Mouse (Mus musculus): ENCODE results near the gene Gm37240. TPM values are rescaled to one million over a fixed set of nuclear protein-coding genes. Genes with fewer than 3 reads are reported as not detected.
A peak's percentile ranks its signal among the peaks of the same experiment; 100 is the strongest.

The Gm37240 gene
- polyA plus RNA-seq, 1 experiment from 2014 or later, result 10.8 TPM

DNA sequence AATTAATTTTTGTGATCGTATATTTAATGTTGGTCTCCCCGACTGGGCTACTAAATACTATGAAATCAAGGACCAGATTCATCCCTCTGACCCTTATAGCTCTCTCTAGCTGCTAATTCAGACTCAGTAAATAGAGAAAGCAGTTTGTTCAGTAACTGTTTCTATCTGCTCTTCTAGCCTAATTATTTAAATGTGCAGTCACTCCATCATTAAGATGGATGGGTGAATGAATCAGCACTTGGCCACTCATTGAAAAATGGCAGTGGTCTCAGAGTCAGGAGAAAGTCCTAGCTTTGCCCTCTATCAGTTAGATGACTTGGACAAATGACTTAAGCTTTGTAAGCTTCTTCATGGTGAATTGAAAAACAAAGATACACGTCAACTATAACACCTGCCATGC lies 387.2 kb downstream of the Gm37240 start:
- TF ChIP-seq CTCF (IDR thresholded peaks at IDR 0.05), result no peak
- H3K27me3 ChIP-seq, result peaks cover 53% of the 10 kb centered on the region
- ATAC-seq (no peak), DNase-seq (ENCODE audit: low read depth, low spot score) (no peak)
- in situ Hi-C loops (cut with MboI; ENCODE audit: low pct_unique_long_range_greater_than_20kb), result no loop called here
- POLR2A ChIA-PET, result no interaction called here
- CTCF ChIA-PET, result interaction anchor here (1.2 to 1.5 kb wide), 2 partner anchors 9 to 197 kb away, joined by 3 to 4 read pairs; no protein-coding TSS in a partner anchor

GRCm38 (mm10) chr3:85496146-85496545 lies 391.2 kb downstream of the Gm37240 start:
- H3K27me3 ChIP-seq, result peaks cover 42% of the 10 kb centered on the region
- TF ChIP-seq CTCF (IDR thresholded peaks at IDR 0.05), result no peak
- ATAC-seq, result no peak
- in situ Hi-C loops (cut with MboI; ENCODE audit: low pct_unique_long_range_greater_than_20kb), result no loop called here
- CTCF ChIA-PET, result interaction anchor here (1.2 to 1.3 kb wide), 2 partner anchors 8 to 12 kb away, joined by 3 read pairs; no protein-coding TSS in a partner anchor
- no peak for DNase-seq (ENCODE audit: low read depth, low spot score)
- POLR2A ChIA-PET, result no interaction called here

DNA sequence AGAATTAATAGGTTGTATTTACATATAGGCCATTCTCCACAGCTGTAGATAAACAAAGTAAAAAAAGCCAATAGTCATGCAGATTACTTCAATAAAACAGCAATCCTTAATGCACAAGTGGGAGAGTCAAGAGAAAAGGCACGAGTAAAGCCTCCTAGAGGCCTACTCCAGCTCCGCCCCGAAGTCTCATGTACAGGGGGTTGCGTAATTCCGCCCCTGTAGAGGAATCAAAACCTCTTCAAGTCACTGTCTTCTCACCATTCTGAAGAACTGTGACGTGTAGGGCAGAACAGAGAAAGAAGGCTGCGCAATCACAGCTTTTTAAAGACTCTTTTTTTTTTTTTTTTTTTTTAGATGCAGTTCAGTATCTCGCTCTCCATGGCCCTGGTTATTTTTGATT lies 393.5 kb downstream of the Gm37240 start:
- no peak for ATAC-seq
- ChIA-PET CTCF (no interaction called here), POLR2A (interaction anchor here (1.1 kb wide), 1 partner anchor 12 kb away, joined by 3 read pairs; no protein-coding TSS in a partner anchor)
- H3K27me3 ChIP-seq, result peaks cover 24% of the 10 kb centered on the region
- TF ChIP-seq CTCF (IDR thresholded peaks at IDR 0.05), result no peak
- in situ Hi-C loops (cut with MboI; ENCODE audit: low pct_unique_long_range_greater_than_20kb), result no loop called here
- DNase-seq (ENCODE audit: low read depth, low spot score), result no peak

DNA sequence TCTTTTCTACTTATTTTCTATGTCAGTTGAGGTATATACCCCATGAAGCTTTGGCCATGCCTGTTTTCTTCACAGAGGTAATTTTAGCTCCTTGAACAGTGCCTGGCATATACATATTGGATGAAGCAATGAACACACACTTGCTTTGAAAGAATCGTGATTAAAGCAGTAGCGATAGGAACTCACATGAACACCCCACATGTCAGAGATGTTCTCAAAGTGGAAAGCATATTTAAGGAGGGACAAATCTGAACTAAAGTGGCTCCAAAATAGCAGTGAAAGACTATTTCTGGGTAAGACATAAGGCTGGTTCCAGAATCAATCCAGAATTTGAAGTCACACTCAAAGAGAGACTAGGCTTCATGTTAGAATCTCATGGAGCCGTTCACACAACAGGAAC lies 397.1 kb downstream of the Gm37240 start:
- no peak for TF ChIP-seq CTCF (IDR thresholded peaks at IDR 0.05)
- in situ Hi-C loops (cut with MboI; ENCODE audit: low pct_unique_long_range_greater_than_20kb), result no loop called here
- ATAC-seq, result no peak
- no peak for DNase-seq (ENCODE audit: low read depth, low spot score)
- H3K27me3 ChIP-seq, result peaks cover 10% of the 10 kb centered on the region
- CTCF ChIA-PET, result interaction anchor here (1.0 kb wide), 1 partner anchor 12 kb away, joined by 3 read pairs; no protein-coding TSS in a partner anchor
- POLR2A ChIA-PET, result no interaction called here

DNA sequence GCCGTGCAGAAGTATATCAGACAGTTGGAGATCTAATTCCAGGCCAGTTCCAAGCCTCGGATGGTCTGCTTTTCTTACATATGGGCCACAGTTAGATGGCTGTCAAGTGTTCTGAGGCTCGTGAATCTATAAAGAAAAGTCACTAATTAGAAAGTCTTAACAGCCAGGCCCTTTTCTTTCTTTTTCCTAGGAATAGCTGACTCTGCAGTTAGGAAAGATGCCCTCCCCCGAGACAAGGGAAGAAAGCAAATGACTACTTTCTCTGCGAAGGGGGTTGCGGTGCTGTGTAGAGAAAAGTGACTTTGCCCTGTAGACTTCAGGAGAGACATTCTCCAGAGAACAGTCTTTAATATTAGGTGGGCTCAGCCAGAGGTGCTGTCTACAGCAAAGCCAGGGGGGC lies 399.9 kb downstream of the Gm37240 start:
- DNase-seq (ENCODE audit: low read depth, low spot score) (no peak), ATAC-seq (no peak)
- no peak for TF ChIP-seq CTCF (IDR thresholded peaks at IDR 0.05)
- ChIA-PET CTCF (no interaction called here), POLR2A (interaction anchor here (0.7 kb wide), 1 partner anchor 11 kb away, joined by 5 read pairs; no protein-coding TSS in a partner anchor)
- in situ Hi-C loops (cut with MboI; ENCODE audit: low pct_unique_long_range_greater_than_20kb), result no loop called here
- H3K27me3 ChIP-seq, result peaks cover 3% of the 10 kb centered on the region

DNA sequence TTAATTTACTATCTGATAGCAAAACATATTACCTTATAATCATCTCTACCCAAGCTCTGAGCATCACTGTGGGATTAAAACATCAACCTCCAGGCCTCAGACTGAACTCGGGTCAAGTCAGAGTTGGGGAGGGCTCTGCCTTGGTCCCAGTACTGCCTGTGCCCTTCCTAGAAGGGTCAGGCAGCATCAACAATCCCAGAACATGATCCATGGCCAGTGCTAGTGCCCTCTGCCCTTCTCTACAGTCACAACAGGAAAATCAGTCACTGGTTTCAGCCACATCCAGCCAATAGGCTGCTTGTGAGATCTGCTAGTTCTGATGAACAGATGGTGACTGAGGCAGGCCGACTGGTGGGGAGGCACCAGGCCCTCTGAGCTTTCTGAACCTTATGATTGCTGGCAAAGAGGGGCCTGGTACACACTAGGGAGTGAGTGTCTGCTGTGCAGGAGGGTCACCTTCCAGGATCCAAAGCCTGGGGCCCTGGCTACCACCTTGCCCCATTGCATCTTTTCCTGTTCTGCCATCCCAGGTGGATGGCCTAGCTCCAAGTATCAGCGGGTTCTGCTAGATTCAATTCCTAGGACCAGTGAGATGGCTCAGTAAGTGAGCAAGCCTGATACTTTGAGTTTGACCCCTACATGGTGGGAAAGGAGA lies 401.7 kb downstream of the Gm37240 start:
- in situ Hi-C loops (cut with MboI; ENCODE audit: low pct_unique_long_range_greater_than_20kb), result no loop called here
- TF ChIP-seq CTCF (IDR thresholded peaks at IDR 0.05), result no peak
- H3K27me3 ChIP-seq, result no peaks in the 10 kb centered on the region
- CTCF ChIA-PET, result interaction anchor here (1.1 to 1.6 kb wide), 2 partner anchors 17 to 24 kb away, joined by 3 read pairs; no protein-coding TSS in a partner anchor
- POLR2A ChIA-PET, result no interaction called here
- DNase-seq (ENCODE audit: low read depth, low spot score) (no peak), ATAC-seq (no peak)

- CTCF ChIA-PET, result no interaction called here
- POLR2A ChIA-PET, result no interaction called here
- ATAC-seq (no peak), DNase-seq (ENCODE audit: low read depth, low spot score) (no peak)
- no peak for TF ChIP-seq CTCF (IDR thresholded peaks at IDR 0.05)
- no peaks in the 10 kb centered on the region for H3K27me3 ChIP-seq
- in situ Hi-C loops (cut with MboI; ENCODE audit: low pct_unique_long_range_greater_than_20kb), result no loop called here
These were observed 404.7 kb downstream of the Gm37240 start for GRCm38 (mm10) chr3:85482636-85483035.

- ChIA-PET POLR2A (no interaction called here), CTCF (interaction anchor here (1.0 to 1.5 kb wide), 3 partner anchors 30 to 58 kb away, joined by 3 read pairs; no protein-coding TSS in a partner anchor)
- in situ Hi-C loops (cut with MboI; ENCODE audit: low pct_unique_long_range_greater_than_20kb), result no loop called here
- no peaks in the 10 kb centered on the region for H3K27me3 ChIP-seq
- peak; percentile 63 for TF ChIP-seq CTCF (IDR thresholded peaks at IDR 0.05)
- no peak for ATAC-seq
- no peak for DNase-seq (ENCODE audit: low read depth, low spot score)
These were observed 406.7 kb downstream of the Gm37240 start for GRCm38 (mm10) chr3:85480638-85481037.

GRCm38 (mm10) chr3:85478731-85479130 lies 408.6 kb downstream of the Gm37240 start:
- H3K27me3 ChIP-seq, result peaks cover 3% of the 10 kb centered on the region
- peak; percentile 57 for DNase-seq (ENCODE audit: low read depth, low spot score)
- in situ Hi-C loops (cut with MboI; ENCODE audit: low pct_unique_long_range_greater_than_20kb), result loop anchor here (10.0 kb wide), 1 partner anchor 534 kb away; no protein-coding TSS in a partner anchor
- no peak for TF ChIP-seq CTCF (IDR thresholded peaks at IDR 0.05)
- ChIA-PET POLR2A (no interaction called here), CTCF (no interaction called here)
- peak; percentile 67 for ATAC-seq

GRCm38 (mm10) chr3:85469711-85470110 lies 417.6 kb downstream of the Gm37240 start:
- no peak for TF ChIP-seq CTCF (IDR thresholded peaks at IDR 0.05)
- DNase-seq (ENCODE audit: low read depth, low spot score) (no peak), ATAC-seq (peak; percentile 24)
- POLR2A ChIA-PET, result no interaction called here
- in situ Hi-C loops (cut with MboI; ENCODE audit: low pct_unique_long_range_greater_than_20kb), result loop anchor here (10.0 kb wide), 1 partner anchor 525 kb away; no protein-coding TSS in a partner anchor
- H3K27me3 ChIP-seq, result peaks cover 13% of the 10 kb centered on the region
- CTCF ChIA-PET, result interaction anchor here (1.6 kb wide), 1 partner anchor 60 kb away, joined by 3 read pairs; no protein-coding TSS in a partner anchor

DNA sequence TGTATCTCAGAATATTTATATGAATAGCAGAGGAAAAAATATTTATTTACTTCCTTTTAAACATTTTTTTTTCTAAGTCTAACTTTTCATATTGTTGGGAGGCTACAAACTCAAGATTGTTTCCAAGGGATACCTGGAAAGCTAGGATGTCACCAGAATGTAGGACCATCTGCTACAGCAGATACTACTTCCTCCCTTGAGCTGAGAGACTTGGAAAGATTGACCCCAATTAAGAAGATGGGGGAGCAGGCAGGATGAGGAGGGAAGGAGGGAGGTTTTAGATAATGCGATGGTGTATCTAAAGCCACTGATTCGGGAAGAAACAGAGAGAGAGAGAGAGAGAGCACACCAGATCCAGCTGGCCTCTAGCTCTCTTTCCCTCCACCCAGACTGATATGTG lies 418.3 kb downstream of the Gm37240 start:
- CTCF ChIA-PET, result interaction anchor here (1.6 kb wide), 1 partner anchor 59 kb away, joined by 3 read pairs; no protein-coding TSS in a partner anchor
- in situ Hi-C loops (cut with MboI; ENCODE audit: low pct_unique_long_range_greater_than_20kb), result no loop called here
- POLR2A ChIA-PET, result no interaction called here
- peaks cover 10% of the 10 kb centered on the region for H3K27me3 ChIP-seq
- DNase-seq (ENCODE audit: low read depth, low spot score) (no peak), ATAC-seq (no peak)
- no peak for TF ChIP-seq CTCF (IDR thresholded peaks at IDR 0.05)

Measured in Patski (cell line).